Comparison of ENCODE assay signal across 13 mouse cellular contexts in the genomic region with DNA sequence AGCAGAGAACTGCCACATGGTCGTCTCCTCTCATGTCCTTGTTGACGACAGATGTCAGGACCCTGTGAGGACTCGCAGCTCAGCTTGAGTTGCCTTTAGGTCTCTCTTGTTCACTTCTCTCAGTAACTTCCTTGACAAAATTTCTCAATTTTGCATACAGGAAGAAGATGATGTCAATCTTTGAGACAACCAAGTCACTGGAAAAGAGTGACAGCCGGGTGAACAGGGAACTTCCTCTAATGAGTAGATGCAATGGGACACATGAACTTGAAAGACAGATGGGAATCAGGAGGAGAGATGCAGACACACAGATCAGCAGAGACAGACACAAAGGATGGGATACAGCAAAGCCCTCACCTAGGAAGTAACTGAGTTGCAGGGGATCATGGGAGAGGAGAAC. TPM values are rescaled to one million over a fixed set of nuclear protein-coding genes. Genes with fewer than 3 reads are reported as not detected.
"Had no signal": no experiment of that assay in that cellular context is flagged by ENCODE, and none has a peak within 500 bp of the region (broad histone marks: within the 10 kb centered on the region; RNA-seq: fewer than 3 reads in every experiment).

A gene (minus strand): TSS at position 130 of the 400 bp plus-strand sequence.

- H3K27me3 ChIP-seq: limb, embryonic 15.5 days; neural tube, embryonic 12.5 days had no signal

- H3K4me3 ChIP-seq: left cerebral cortex, adult 2 months; limb, embryonic 15.5 days; midbrain, embryonic 10.5 days; neural tube, embryonic 12.5 days had no signal

- H3K4me2 ChIP-seq: limb, embryonic 15.5 days; neural tube, embryonic 12.5 days had no signal

- H3K36me3 ChIP-seq: limb, embryonic 15.5 days; midbrain, embryonic 10.5 days; neural tube, embryonic 12.5 days had no signal

- H3K9ac ChIP-seq: limb, embryonic 15.5 days; liver, embryonic 14.5 days; neural tube, embryonic 12.5 days had no signal

- H3K9me3 ChIP-seq: limb, embryonic 15.5 days; midbrain, embryonic 10.5 days; neural tube, embryonic 12.5 days had no signal

- DNase-seq: kidney, adult 18-20 months; kidney, postnatal 10 days; lung, adult 18-20 months; lung, postnatal 36 days; midbrain, embryonic 14.5 days; right cerebral cortex, postnatal 14 days; thymus, postnatal 4 days had no signal

- H3K27ac ChIP-seq: left cerebral cortex, adult 2 months; limb, embryonic 15.5 days; liver, embryonic 14.5 days; midbrain, embryonic 10.5 days; neural tube, embryonic 12.5 days had no signal

- H3K4me1 ChIP-seq: limb, embryonic 15.5 days; midbrain, embryonic 10.5 days; neural tube, embryonic 12.5 days had no signal

RNA-seq across cellular contexts. Expression of the gene that starts here (rescaled TPM):
- total RNA-seq: left cerebral cortex, postnatal 25 days had no signal
